Mouse (Mus musculus) intestine, postnatal 0 days (tissue): ENCODE results near the gene Prr29. TPM values are rescaled to one million over a fixed set of nuclear protein-coding genes. Genes with fewer than 3 reads are reported as not detected.

Experiments used
- ATAC-seq: fragments of 200-750 bp; cut with Nextera tagmentation; 2 replicates; pipeline ENCODE4 v1.8.0; 2017; ENCODE audit warnings: mild to moderate bottlenecking, moderate TSS enrichment, moderate library complexity
- H3K27ac ChIP-seq: fragments of 300-500 bp; sonication (generic); 2 replicates; pipeline ENCODE4 v1.5.1; 2014; ENCODE audit warnings: mild to moderate bottlenecking, low read depth, low read length, moderate library complexity
- H3K27me3 ChIP-seq: fragments of 300-500 bp; sonication (generic); replicated peaks from 2 replicates; pipeline ENCODE4 v1.6.1; 2014; ENCODE audit warnings: low read length, mixed read lengths; ENCODE audit not compliant: control insufficient read depth, insufficient read depth
- H3K36me3 ChIP-seq: fragments of 300-500 bp; sonication (generic); 2 replicates; pipeline ENCODE4 v1.6.1; 2014; ENCODE audit warnings: mild to moderate bottlenecking, moderate library complexity; ENCODE audit not compliant: control insufficient read depth, insufficient read depth
- H3K4me1 ChIP-seq: fragments of 300-500 bp; sonication (generic); replicated peaks from 2 replicates; pipeline ENCODE4 v1.6.1; 2014; ENCODE audit warnings: antibody characterized with exemption, low read length, mixed read lengths; ENCODE audit not compliant: control insufficient read depth, insufficient read depth
- H3K4me2 ChIP-seq: fragments of 300-500 bp; sonication (generic); replicated peaks from 2 replicates; pipeline ENCODE4 v1.6.1; 2014; ENCODE audit warnings: low read depth, mild to moderate bottlenecking, moderate library complexity
- H3K4me3 ChIP-seq: fragments of 300-500 bp; sonication (generic); 2 replicates; pipeline ENCODE4 v1.5.1; 2014; ENCODE audit warnings: low read depth, low read length
- H3K9ac ChIP-seq: fragments of 300-500 bp; sonication (generic); 2 replicates; pipeline ENCODE4 v1.6.1; 2014; ENCODE audit warnings: mild to moderate bottlenecking, low read depth, low read length
- H3K9me3 ChIP-seq: fragments of 300-500 bp; sonication (generic); 2 replicates; pipeline ENCODE4 v1.6.1; 2016; ENCODE audit warnings: mixed run types; ENCODE audit not compliant: control insufficient read depth
- CTCF ChIP-seq: sonication (generic); IDR thresholded peaks from 2 replicates; pipeline ENCODE4 v1.5.1; 2016; ENCODE audit warnings: low read depth, mild to moderate bottlenecking, control low read depth, antibody characterized with exemption, moderate library complexity
- WGBS: fragments of 180-500 bp; shearing (Covaris S2); extraction: QIAGEN DNeasy Blood & Tissue Kit; methylation state at CpG from one replicate; pipeline ENCODE4 v1.1.7; 2014; 5-methylcytosine and 5-hydroxymethylcytosine counted together
- polyA plus RNA-seq: library from polyadenylated mRNA; unstranded; fragments of >200 nt; fragmentation: Nextera tagmentation; extraction: Ambion mirVana; gene quantifications from 2 replicates; pipeline ENCODE4 v1.2.1, GENCODE M21; 2015

The Prr29 gene
- polyA plus RNA-seq, 1 experiment from 2014 or later, result 0.52 TPM

GRCm38 (mm10) chr11:106417860-106418259 lies 52.6 kb downstream of the Prr29 start:
- H3K9ac ChIP-seq, result no peak overlapping the region
- no peak for ATAC-seq
- no peaks in the 10 kb centered on the region for H3K4me1 ChIP-seq
- H3K4me3 ChIP-seq, result no peak overlapping the region
- H3K4me2 ChIP-seq, result no peak overlapping the region
- H3K9me3 ChIP-seq, result no peaks in the 10 kb centered on the region
- WGBS, result 84% methylated on average over 2 of the region's 2 CpGs
- no peaks in the 10 kb centered on the region for H3K27me3 ChIP-seq
- H3K36me3 ChIP-seq, result peaks cover 30% of the 10 kb centered on the region
- no peak for TF ChIP-seq CTCF
- H3K27ac ChIP-seq, result no peak overlapping the region

- H3K4me1 ChIP-seq, result no peaks in the 10 kb centered on the region
- no peak overlapping the region for H3K4me3 ChIP-seq
- peaks cover 35% of the 10 kb centered on the region for H3K36me3 ChIP-seq
- H3K9ac ChIP-seq, result peak overlapping the region; percentile 31; the same call in 1 of the 2 replicates
- no peak overlapping the region for H3K27ac ChIP-seq
- WGBS, result 43% methylated on average over 4 of the region's 4 CpGs
- H3K9me3 ChIP-seq, result no peaks in the 10 kb centered on the region
- H3K27me3 ChIP-seq, result no peaks in the 10 kb centered on the region
- peak; percentile 99 for TF ChIP-seq CTCF
- peak; percentile 57 for ATAC-seq
- H3K4me2 ChIP-seq, result no peak overlapping the region
These were observed 53.4 kb downstream of the Prr29 start for GRCm38 (mm10) chr11:106418622-106419196.

GRCm38 (mm10) chr11:106419262-106420102 lies 54.2 kb downstream of the Prr29 start:
- ATAC-seq, result peak; percentile 56; the same call in 1 of the 2 replicates

GRCm38 (mm10) chr11:106425201-106425600 lies 59.9 kb downstream of the Prr29 start:
- H3K4me1 ChIP-seq, result no peaks in the 10 kb centered on the region
- H3K27ac ChIP-seq, result no peak overlapping the region
- H3K36me3 ChIP-seq, result peaks cover 23% of the 10 kb centered on the region
- H3K9ac ChIP-seq, result no peak overlapping the region
- ATAC-seq, result no peak
- no peak for TF ChIP-seq CTCF
- 95% methylated on average over 5 of the region's 5 CpGs for WGBS
- H3K27me3 ChIP-seq, result no peaks in the 10 kb centered on the region
- H3K9me3 ChIP-seq, result no peaks in the 10 kb centered on the region
- no peak overlapping the region for H3K4me2 ChIP-seq
- H3K4me3 ChIP-seq, result no peak overlapping the region

More at GRCm38 (mm10) chr11:106419262-106420102, 54.2 kb downstream of the Prr29 start:
- no peak overlapping the region for H3K4me3 ChIP-seq
- no peaks in the 10 kb centered on the region for H3K27me3 ChIP-seq
- H3K27ac ChIP-seq, result peak overlapping the region; percentile 37; the same call in 1 of the 2 replicates
- WGBS, result 68% methylated on average over 9 of the region's 9 CpGs
- no peaks in the 10 kb centered on the region for H3K4me1 ChIP-seq
- H3K9ac ChIP-seq, result no peak overlapping the region
- no peak overlapping the region for H3K4me2 ChIP-seq
- H3K9me3 ChIP-seq, result no peaks in the 10 kb centered on the region
- H3K36me3 ChIP-seq, result peaks cover 29% of the 10 kb centered on the region; the same call in 1 of the 2 replicates
- no peak for TF ChIP-seq CTCF

- H3K9me3 ChIP-seq, result no peaks in the 10 kb centered on the region
- H3K9ac ChIP-seq, result no peak overlapping the region
- H3K27me3 ChIP-seq, result no peaks in the 10 kb centered on the region
- peaks cover 18% of the 10 kb centered on the region for H3K36me3 ChIP-seq
- 94% methylated on average over 4 of the region's 4 CpGs for WGBS
- TF ChIP-seq CTCF, result no peak
- no peak for ATAC-seq
- H3K4me1 ChIP-seq, result no peaks in the 10 kb centered on the region
- no peak overlapping the region for H3K4me2 ChIP-seq
- H3K27ac ChIP-seq, result no peak overlapping the region
- no peak overlapping the region for H3K4me3 ChIP-seq
These were observed 61.2 kb downstream of the Prr29 start for GRCm38 (mm10) chr11:106426447-106426846.

Other genes with a start within 250 kb of the Prr29 start
- not detected in 2 replicates for gene Gm10840, start 204.6 kb upstream of the Prr29 start, polyA plus RNA-seq
- 32.6 and 34.6 TPM in 2 replicates for gene Limd2, start 204.6 kb upstream of the Prr29 start, polyA plus RNA-seq
- gene Strada, start 163.3 kb upstream of the Prr29 start, polyA plus RNA-seq, result 5.7 and 6.4 TPM in 2 replicates
- 41.9 and 45.4 TPM in 2 replicates for gene Ccdc47, start 149.1 kb upstream of the Prr29 start, polyA plus RNA-seq
- 28.1 and 30.0 TPM in 2 replicates for gene Ddx42, start 148.5 kb upstream of the Prr29 start, polyA plus RNA-seq
- 16.6 and 18.3 TPM in 2 replicates for gene Ftsj3, start 109.4 kb upstream of the Prr29 start, polyA plus RNA-seq
- gene Psmc5, start 109.3 kb upstream of the Prr29 start, polyA plus RNA-seq, result 160 and 168 TPM in 2 replicates
- gene Smarcd2, start 92.5 kb upstream of the Prr29 start, polyA plus RNA-seq, result 25.3 and 26.3 TPM in 2 replicates
- 0.09 TPM in 1 of 2 replicates, not detected in the other for gene Tcam1, start 88.8 kb upstream of the Prr29 start, polyA plus RNA-seq
- not detected in 2 replicates for gene Gh, start 63.6 kb upstream of the Prr29 start, polyA plus RNA-seq
- gene Cd79b, start 50.7 kb upstream of the Prr29 start, polyA plus RNA-seq, result 1.3 and 1.5 TPM in 2 replicates
- 0.01 TPM in 1 of 2 replicates, not detected in the other for gene Scn4a, start 12.2 kb upstream of the Prr29 start, polyA plus RNA-seq
- 14.2 and 15.4 TPM in 2 replicates for gene Icam2, start 22.6 kb downstream of the Prr29 start, polyA plus RNA-seq
- 1.6 and 2.9 TPM in 2 replicates for gene Ern1, start 122.4 kb downstream of the Prr29 start, polyA plus RNA-seq
- 17.1 and 19.3 TPM in 2 replicates for gene Tex2, start 248.0 kb downstream of the Prr29 start, polyA plus RNA-seq